Mouse (Mus musculus): ENCODE results near the gene C1qb. TPM values are rescaled to one million over a fixed set of nuclear protein-coding genes. Genes with fewer than 3 reads are reported as not detected.

The C1qb gene
- polyA plus RNA-seq, 1 experiment from 2014 or later, result 53.1 TPM

DNA sequence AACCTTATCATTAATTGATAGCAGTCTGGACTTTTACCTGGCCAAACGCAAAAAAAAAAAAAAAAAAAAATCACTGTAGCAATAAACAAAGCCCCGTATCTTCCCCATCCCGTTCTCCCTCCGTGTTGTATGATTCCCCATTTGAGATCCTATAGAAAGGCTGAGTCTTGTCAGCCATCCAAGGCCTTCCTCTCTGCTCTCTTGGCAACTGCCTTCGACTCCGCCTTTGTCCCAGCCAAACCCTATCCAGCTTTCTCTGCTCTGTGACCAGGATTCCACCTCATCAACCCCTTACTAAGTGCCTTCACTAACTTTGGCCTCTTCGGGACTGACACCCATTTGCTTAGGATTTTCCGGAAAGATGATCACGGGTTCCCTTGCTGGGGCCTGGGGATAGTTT, 48.0 kb downstream of the C1qb start:
- H3K4me3 ChIP-seq, result no peak overlapping the region
- no peak overlapping the region for H3K9ac ChIP-seq
- H3K4me1 ChIP-seq, result peaks cover 23% of the 10 kb centered on the region
- no peaks in the 10 kb centered on the region for H3K36me3 ChIP-seq
- H3K27ac ChIP-seq, result no peak overlapping the region
- peaks cover 73% of the 10 kb centered on the region for H3K27me3 ChIP-seq (replicated peaks)
- H3K9me3 ChIP-seq (replicated peaks), result no peaks in the 10 kb centered on the region
- 57% methylated on average over 9 of the region's 9 CpGs for WGBS (ENCODE audit: insufficient replicate concordance)
- ATAC-seq, result no peak
- H3K4me2 ChIP-seq, result no peak overlapping the region

DNA sequence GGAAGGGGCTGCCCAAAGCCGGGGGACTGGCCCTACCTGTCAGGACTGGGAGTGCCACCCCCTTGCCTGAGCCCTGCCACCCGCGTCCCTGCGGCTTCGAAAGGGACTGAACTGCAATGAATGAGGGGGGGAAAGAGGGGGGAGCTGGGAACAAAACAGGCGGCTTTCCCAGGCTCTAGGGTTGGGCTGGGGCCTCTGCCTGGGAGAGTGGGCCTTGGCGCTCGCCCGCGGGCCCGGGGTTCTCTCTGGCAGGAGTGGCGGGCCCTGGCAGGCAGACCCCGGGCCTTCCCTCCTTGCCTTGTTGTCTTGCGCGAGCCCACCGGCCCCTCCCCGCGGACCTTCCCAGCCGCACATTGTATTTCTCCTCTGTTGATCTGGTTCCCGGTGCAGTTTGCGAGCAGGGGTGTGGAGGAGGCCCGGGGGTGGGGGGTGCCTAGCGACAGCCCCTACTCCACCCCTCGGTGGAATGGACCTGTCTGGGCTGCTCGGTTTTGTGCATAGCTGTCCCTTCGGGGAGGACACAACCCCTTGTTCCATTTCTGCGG, 49.5 kb downstream of the C1qb start:
- Histone ChIP-seq H3K9ac (peak overlapping the region; percentile 7; the same call in 1 of the 2 replicates), H3K27me3 (replicated peaks) (peaks cover 89% of the 10 kb centered on the region), H3K9me3 (replicated peaks) (no peaks in the 10 kb centered on the region), H3K36me3 (no peaks in the 10 kb centered on the region), H3K4me1 (peaks cover 23% of the 10 kb centered on the region), H3K27ac (0 out of 2 replicates have a peak overlapping the region, but pooled peaks have one; percentile 36), H3K4me3 (peak overlapping the region; percentile 58), H3K4me2 (peak overlapping the region; percentile 74)
- no peak for ATAC-seq
- whole genome bisulfite sequencing (ENCODE audit: insufficient replicate concordance), result 3% methylated on average over 25 of the region's 27 CpGs

DNA sequence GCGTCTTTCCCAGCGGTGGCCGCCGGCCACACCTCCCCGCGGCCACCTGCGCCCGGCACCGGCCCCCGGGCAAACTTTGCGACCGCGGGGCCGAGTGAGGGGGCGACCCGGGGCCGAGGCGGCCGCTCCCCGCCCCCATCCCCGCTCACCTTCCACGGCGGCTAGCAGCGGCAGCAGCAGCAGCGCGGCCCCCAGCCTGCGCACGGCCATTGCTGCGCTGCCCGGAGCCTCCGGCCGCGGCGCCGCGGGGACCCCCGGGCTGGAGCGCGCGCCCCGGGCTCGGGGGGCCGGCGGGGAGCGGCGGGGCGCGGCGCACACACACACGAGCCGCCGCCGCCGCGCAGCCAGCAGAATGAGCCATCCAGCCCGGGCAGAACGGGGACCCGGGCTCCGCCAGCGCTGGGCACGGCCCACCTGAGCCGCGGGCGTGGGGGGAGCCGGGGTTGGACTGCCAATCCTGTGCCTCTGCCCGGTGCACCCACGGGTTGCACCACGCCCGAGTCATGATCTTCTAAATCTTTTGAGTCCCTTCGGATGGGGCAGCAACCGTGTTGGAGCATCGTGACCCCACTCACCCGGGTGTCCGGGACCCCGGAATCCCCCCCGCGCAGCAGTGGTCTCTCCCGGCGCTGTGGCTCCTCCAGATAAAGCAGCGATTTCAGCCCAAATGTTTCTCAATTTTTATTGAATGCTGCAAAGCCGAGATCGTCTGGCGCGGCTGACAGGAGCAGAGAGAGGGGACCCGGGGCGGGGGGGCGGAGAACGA, 50.2 kb downstream of the C1qb start, which contains the start of gene Ephb2:
Ephb2 (minus strand) TSS at position 368 of the 766 bp plus-strand sequence.
- under 1% methylated on average over 86 of the region's 88 CpGs for WGBS (ENCODE audit: insufficient replicate concordance)
- H3K4me1 ChIP-seq, result peaks cover 23% of the 10 kb centered on the region
- H3K27ac ChIP-seq, result 0 out of 2 replicates have a peak within 1 kb of the TSS, but pooled peaks have one; percentile 36
- H3K9me3 ChIP-seq (replicated peaks), result no peaks in the 10 kb centered on the region
- H3K4me2 ChIP-seq, result peak within 1 kb of the TSS; percentile 74
- H3K4me3 ChIP-seq, result peak within 1 kb of the TSS; percentile 58
- H3K36me3 ChIP-seq, result no peaks in the 10 kb centered on the region
- peaks cover 96% of the 10 kb centered on the region for H3K27me3 ChIP-seq (replicated peaks)
- ATAC-seq, result 0 out of 2 replicates have a peak, but pooled peaks have one; percentile 22
- peak within 1 kb of the TSS; percentile 56 for H3K9ac ChIP-seq

DNA sequence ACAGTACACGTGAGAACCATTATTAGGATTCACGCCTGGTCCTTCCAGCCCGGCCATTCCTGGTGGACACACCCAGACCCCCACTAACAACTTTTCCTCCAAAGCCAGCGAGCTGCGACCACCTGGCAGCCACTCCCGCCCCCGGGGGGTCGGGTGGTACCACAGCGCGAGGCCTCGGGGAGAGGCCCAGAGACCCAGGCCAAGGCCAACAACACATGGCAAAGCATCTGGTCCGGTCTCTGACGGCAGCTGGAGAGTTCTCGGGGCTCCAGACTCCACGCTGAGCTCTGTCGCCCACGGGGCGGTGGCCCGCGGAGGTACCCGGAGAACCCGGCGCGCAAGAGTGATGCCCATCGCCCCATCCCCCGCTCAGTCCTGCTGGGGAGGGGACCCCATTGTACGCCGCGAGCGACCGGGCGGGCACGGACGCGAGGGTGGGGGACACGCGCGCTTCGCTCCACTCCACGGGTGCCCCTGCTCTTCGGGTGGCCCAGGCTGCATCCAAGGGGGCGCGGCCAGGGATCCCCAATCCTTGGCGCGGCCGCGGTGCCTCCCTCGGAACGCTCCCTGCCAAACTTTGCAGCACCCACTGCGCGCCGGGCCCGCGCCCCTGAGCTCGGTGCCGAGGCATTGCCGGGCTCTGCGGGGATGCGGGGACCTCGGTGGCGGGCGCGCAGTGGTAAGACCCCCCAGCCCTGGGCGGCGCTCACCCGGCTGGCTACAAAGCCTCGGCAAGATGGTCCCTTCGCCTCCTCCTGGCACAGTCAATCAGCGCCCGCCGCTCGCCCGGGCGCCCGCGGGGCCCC, 51.0 kb downstream of the C1qb start:
- no peaks in the 10 kb centered on the region for H3K9me3 ChIP-seq (replicated peaks)
- H3K4me1 ChIP-seq, result peaks cover 23% of the 10 kb centered on the region
- peak overlapping the region; percentile 74 for H3K4me2 ChIP-seq
- WGBS (ENCODE audit: insufficient replicate concordance), result 3% methylated on average over 75 of the region's 76 CpGs
- peak overlapping the region; percentile 58 for H3K4me3 ChIP-seq
- H3K27me3 ChIP-seq (replicated peaks), result peaks cover 99% of the 10 kb centered on the region
- no peak overlapping the region for H3K27ac ChIP-seq
- ATAC-seq, result no peak
- peak overlapping the region; percentile 56 for H3K9ac ChIP-seq
- no peaks in the 10 kb centered on the region for H3K36me3 ChIP-seq

DNA sequence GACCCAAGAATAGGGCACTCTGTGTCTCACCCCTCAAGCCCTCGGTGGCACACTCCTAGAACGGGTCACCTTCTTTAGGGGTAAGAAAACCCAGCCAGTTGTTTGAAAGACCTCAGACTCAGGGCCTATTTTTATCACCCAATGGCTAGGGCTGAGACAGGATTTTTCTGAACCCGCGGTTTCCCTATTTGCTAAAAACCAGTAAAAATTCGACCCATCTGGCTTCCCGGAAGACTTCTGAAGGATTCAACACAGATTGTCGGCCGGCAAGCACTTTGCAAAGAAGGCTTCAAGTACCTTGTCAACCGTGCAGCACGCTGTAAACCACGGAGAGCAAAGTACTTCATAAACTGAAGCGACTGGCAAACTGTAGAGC, 51.6 kb downstream of the C1qb start:
- 8% methylated on average over 12 of the region's 12 CpGs for WGBS (ENCODE audit: insufficient replicate concordance)
- Histone ChIP-seq H3K4me3 (peak overlapping the region; percentile 58), H3K36me3 (no peaks in the 10 kb centered on the region), H3K4me2 (peak overlapping the region; percentile 74), H3K27ac (no peak overlapping the region), H3K9ac (no peak overlapping the region), H3K9me3 (replicated peaks) (no peaks in the 10 kb centered on the region), H3K4me1 (peaks cover 23% of the 10 kb centered on the region), H3K27me3 (replicated peaks) (peaks cover 99% of the 10 kb centered on the region)
- no peak for ATAC-seq

DNA sequence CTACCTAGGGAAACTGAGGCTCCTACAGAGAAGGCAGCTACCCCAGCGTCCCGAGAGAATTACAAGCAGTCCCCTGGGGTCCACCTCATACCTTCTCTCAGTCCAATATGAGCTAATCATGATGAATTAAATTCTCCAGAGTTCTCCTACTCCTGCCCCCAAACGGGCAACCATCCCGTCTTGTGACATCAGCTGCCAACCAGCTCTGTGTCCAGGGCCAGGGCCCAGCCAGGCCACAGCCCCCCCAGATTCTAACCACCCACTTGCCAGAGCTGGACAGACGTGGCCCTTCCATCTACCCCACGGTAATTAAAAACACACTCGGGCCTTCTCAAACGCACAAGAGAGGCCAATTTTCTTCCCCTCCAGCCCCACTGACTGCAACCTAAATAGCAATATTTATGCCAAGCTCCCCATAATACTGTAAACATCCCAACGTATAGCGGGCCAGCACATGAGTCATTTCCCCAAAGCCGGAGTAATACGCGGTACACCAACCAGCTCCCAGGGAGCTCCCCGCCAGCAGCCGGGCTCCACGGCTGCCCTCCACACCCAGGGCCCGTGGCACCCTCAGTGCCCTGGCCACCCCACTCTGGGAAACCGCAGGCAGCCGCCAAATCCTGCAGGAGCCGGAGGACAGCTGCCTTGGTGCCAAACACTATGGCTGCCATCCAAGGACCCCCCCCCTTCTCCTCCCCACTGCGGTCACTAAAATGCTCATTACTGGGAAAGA, 52.2 kb downstream of the C1qb start:
- WGBS (ENCODE audit: insufficient replicate concordance), result 65% methylated on average over 21 of the region's 21 CpGs
- no peak for ATAC-seq
- peaks cover 23% of the 10 kb centered on the region for H3K4me1 ChIP-seq
- H3K36me3 ChIP-seq, result no peaks in the 10 kb centered on the region
- no peaks in the 10 kb centered on the region for H3K9me3 ChIP-seq (replicated peaks)
- no peak overlapping the region for H3K9ac ChIP-seq
- H3K4me3 ChIP-seq, result 0 out of 2 replicates have a peak overlapping the region, but pooled peaks have one; percentile 58
- peaks cover 100% of the 10 kb centered on the region for H3K27me3 ChIP-seq (replicated peaks)
- no peak overlapping the region for H3K27ac ChIP-seq
- H3K4me2 ChIP-seq, result peak overlapping the region; percentile 10; the same call in 1 of the 2 replicates

DNA sequence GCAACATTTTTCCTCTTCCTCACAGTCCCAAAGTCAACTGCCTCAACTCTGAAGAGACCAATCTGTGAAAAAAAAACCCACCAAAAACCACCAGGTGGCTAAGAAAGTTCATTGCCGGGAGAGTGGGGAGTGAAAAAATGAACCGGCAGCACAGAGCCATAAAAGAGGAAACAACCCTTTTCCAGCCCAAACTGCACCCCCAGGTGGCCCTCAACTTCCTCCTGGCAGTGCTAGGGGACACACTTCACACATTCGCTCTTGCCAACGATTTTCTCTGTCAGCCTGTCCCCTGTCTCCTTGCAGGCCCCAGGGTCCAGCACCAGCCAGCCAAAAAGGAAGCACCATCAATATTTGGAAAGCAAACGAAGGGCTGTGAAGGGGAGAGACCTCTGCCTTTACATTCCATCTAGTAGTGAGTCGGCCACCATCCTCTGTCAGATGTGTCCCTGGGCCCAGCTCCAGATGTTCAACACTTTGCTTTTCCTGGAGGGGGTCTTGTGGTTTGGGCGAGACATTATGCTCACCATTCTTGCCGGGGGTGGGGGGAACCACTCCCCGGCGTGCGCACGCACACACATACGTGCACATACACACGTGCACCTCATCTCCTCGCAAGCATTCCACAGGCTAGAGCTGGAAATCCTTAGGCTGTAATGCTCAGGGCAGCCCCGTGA, 53.3 kb downstream of the C1qb start:
- ATAC-seq, result no peak
- 45% methylated on average over 16 of the region's 16 CpGs for WGBS (ENCODE audit: insufficient replicate concordance)
- Histone ChIP-seq H3K27ac (no peak overlapping the region), H3K9me3 (replicated peaks) (no peaks in the 10 kb centered on the region), H3K4me3 (no peak overlapping the region), H3K4me2 (no peak overlapping the region), H3K36me3 (no peaks in the 10 kb centered on the region), H3K9ac (no peak overlapping the region), H3K27me3 (replicated peaks) (peaks cover 100% of the 10 kb centered on the region), H3K4me1 (peaks cover 23% of the 10 kb centered on the region)

DNA sequence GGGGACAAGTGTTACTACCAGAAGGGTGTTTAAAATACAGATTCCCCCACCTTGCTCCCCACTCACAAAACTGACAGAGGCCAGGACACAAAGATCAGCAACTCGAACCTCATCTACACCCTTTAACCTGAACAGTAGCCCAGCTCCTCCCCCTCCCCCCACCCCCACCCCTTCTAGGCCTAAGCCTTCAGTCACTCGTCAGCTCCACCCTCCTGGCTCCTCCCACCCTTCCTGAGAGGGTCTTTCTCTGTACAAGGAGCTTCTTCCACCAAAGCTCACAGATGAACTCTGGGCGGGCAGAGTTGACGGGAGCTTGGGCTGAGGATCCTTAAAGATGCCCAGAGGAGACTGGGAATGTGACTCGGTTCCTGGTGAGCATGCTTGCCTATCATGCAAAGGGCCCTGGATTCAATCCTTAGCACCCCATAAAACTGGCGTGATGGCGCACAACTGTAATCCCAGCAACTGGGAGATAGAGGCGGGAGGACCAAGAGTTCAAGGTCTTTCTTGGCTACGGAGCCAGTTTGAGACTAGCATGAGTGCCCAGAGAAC, 55.6 kb downstream of the C1qb start:
- H3K4me3 ChIP-seq, result no peak overlapping the region
- no peak overlapping the region for H3K9ac ChIP-seq
- H3K9me3 ChIP-seq (replicated peaks), result no peaks in the 10 kb centered on the region
- WGBS (ENCODE audit: insufficient replicate concordance), result 39% methylated on average over 9 of the region's 9 CpGs
- H3K27me3 ChIP-seq (replicated peaks), result peaks cover 80% of the 10 kb centered on the region
- H3K4me1 ChIP-seq, result peaks cover 8% of the 10 kb centered on the region
- ATAC-seq, result no peak
- H3K36me3 ChIP-seq, result no peaks in the 10 kb centered on the region
- H3K4me2 ChIP-seq, result no peak overlapping the region
- no peak overlapping the region for H3K27ac ChIP-seq

Other genes with a start within 250 kb of the C1qb start
- gene Ephb2, start 50.2 kb downstream of the C1qb start, polyA plus RNA-seq (2016; fragmentation: Nextera tagmentation; extraction: Ambion mirVana), result 1.4 and 1.7 TPM in 2 replicates
- 32.7 and 33.5 TPM in 2 replicates for gene C1qc, start 6.9 kb upstream of the C1qb start, polyA plus RNA-seq (2016; fragmentation: Nextera tagmentation; extraction: Ambion mirVana)
- gene C1qa, start 12.6 kb upstream of the C1qb start, polyA plus RNA-seq (2016; fragmentation: Nextera tagmentation; extraction: Ambion mirVana), result 24.8 and 26.2 TPM in 2 replicates
- 0.06 and 0.11 TPM in 2 replicates for gene Epha8, start 70.6 kb upstream of the C1qb start, polyA plus RNA-seq (2016; fragmentation: Nextera tagmentation; extraction: Ambion mirVana)
- 3.0 and 3.2 TPM in 2 replicates for gene Zbtb40, start 162.6 kb upstream of the C1qb start, polyA plus RNA-seq (2016; fragmentation: Nextera tagmentation; extraction: Ambion mirVana)